ENCODE assay signal across 9 mouse cellular contexts in genomic region chr10:84631182-84631581, GRCm38 (mm10). TPM values are rescaled to one million over a fixed set of nuclear protein-coding genes. Genes with fewer than 3 reads are reported as not detected.
DNase-seq lines count a peak whose midpoint lies in the region; ATAC-seq and TF ChIP-seq lines count a peak whose summit lies in the region.
"Had no signal": no experiment of that assay in that cellular context is flagged by ENCODE, and none has a peak within 500 bp of the region (broad histone marks: within the 10 kb centered on the region; RNA-seq: fewer than 3 reads in every experiment).

No protein-coding gene starts in this region.

- intact Hi-C loops in left cerebral cortex, postnatal 4 days (cut with DNase I): no loop called here
- intact Hi-C loops in left cerebral cortex, postnatal 36 days (cut with DNase I): no loop called here

- TF ChIP-seq CTCF in lung, adult 2 months (IDR thresholded peaks at IDR 0.05; ENCODE audit: insufficient read depth, low read length): peak; percentile 40; the same call in 1 of the 2 replicates

- no peaks in the 10 kb centered on the region for H3K4me1 ChIP-seq in lung, adult 2 months (ENCODE audit: control insufficient read depth, insufficient read depth, low read length)
- H3K4me1 ChIP-seq: neural tube, embryonic 13.5 days had no signal

- no peak for ATAC-seq in frontal cortex, adult (ENCODE audit: low TSS enrichment)

- H3K4me3 ChIP-seq in lung, adult 2 months (replicated peaks; ENCODE audit: extremely low read depth, low read depth, low read length): no peak overlapping the region
- H3K4me3 ChIP-seq: neural tube, embryonic 13.5 days had no signal

- no peak for TF ChIP-seq POLR2A in lung, adult 2 months (IDR thresholded peaks at IDR 0.05; ENCODE audit: borderline replicate concordance, extremely low read depth, low read depth, low read length)

- DNase-seq in cerebellum, postnatal 10 days: peak; percentile 38 to 50
- no peak for DNase-seq in cerebellum, adult 9-11 months
- DNase-seq in left cerebral cortex, postnatal 4 days: peak; percentile 39
- no peak for DNase-seq in left cerebral cortex, adult 9 months (ENCODE audit: low spot score in 2 of 2)
- DNase-seq in brain, adult 2 months (ENCODE audit: low read depth, low spot score): peak; percentile 27
- DNase-seq in lung, adult 2 months: no peak
- no peak for DNase-seq in left cerebral cortex, postnatal 36 days (ENCODE audit: low spot score in 2 of 2)

- 65% methylated on average over 5 of the region's 5 CpGs for WGBS in lung, adult 2 months

RNA-seq across cellular contexts. Expression of gene Polr3b, which starts 9.1 kb away (rescaled TPM):
- 10 to 100 TPM; 17.6 to 18.0 TPM for total RNA-seq in left cerebral cortex, postnatal 4 days (2021)
- polyA plus RNA-seq in lung, adult 2 months (2012; rRNA removed): 4.0 and 5.7 TPM in 2 replicates
- total RNA-seq in left cerebral cortex, postnatal 36 days (2021): 10 to 100 TPM; 13.0 to 16.0 TPM

RNA-seq across cellular contexts. Expression of gene Tcp11l2, which starts 54.8 kb away (rescaled TPM):
- total RNA-seq in left cerebral cortex, postnatal 4 days (2021): 10 to 100 TPM; 14.2 to 15.5 TPM
- polyA plus RNA-seq in lung, adult 2 months (2012; rRNA removed): 65.6 and 97.0 TPM in 2 replicates
- total RNA-seq in left cerebral cortex, postnatal 36 days (2021): 10 to 100 TPM; 20.8 to 24.9 TPM

Comparison
In these comparisons a context has a peak if more than half of its experiments do, and no peak if none do; other contexts are left out.
1. DNase-seq: peak in cerebellum, postnatal 10 days (2 of 2), left cerebral cortex, postnatal 4 days (single experiment) and brain, adult 2 months (single experiment); none in cerebellum, adult 9-11 months (single experiment), left cerebral cortex, adult 9 months (0 of 2), lung, adult 2 months (single experiment) and left cerebral cortex, postnatal 36 days (0 of 2).